Mouse (Mus musculus) bone marrow, adult 2 months (tissue): Measurements from ENCODE around the gene Ube2n.

Experiments used
- CTCF ChIP-seq: fragments of 200-500 bp; IDR thresholded peaks from 2 replicates; pipeline ENCODE4 v1.5.1; 2011; ENCODE audit warnings: low read length, control low read depth; ENCODE audit not compliant: control insufficient read depth, insufficient read depth
- POLR2A ChIP-seq: fragments of 200-500 bp; IDR thresholded peaks from 2 replicates; pipeline ENCODE4 v1.6.1; 2011; ENCODE audit warnings: low read depth, mild to moderate bottlenecking, control low read depth, low read length, borderline replicate concordance; ENCODE audit not compliant: control insufficient read depth

- no peak for TF ChIP-seq POLR2A
- no peak for TF ChIP-seq CTCF
These were observed 10.6 kb upstream of the Ube2n start for GRCm38 (mm10) chr10:95504341-95504740.
